Mouse (Mus musculus) splenic B cell, adult 2 months (primary cell): Measurements from ENCODE around the gene Qtrt1.

Experiments used
- DNase-seq: peaks from one replicate; pipeline ENCODE4 v3.0.0-alpha.2; 2011; ENCODE audit warnings: low read depth, low spot score
- H3K27me3 ChIP-seq: 2 replicates; pipeline ENCODE4 v1.6.1; 2012; ENCODE audit warnings: mild to moderate bottlenecking, low read length, moderate library complexity, mixed read lengths; ENCODE audit not compliant: control insufficient read depth, poor library complexity, insufficient read depth, severe bottlenecking
- H3K36me3 ChIP-seq: 2 replicates; pipeline ENCODE4 v1.6.1; 2012; ENCODE audit warnings: mild to moderate bottlenecking, low read length, moderate library complexity, mixed read lengths; ENCODE audit not compliant: control insufficient read depth, poor library complexity, insufficient read depth, severe bottlenecking

Gene Qtrt1

GRCm38 (mm10) chr9:21430724-21431123 lies 19.1 kb downstream of the Qtrt1 start:
- H3K27me3 ChIP-seq: no peaks in the 10 kb centered on the region
- DNase-seq: no peak
- H3K36me3 ChIP-seq: no peaks in the 10 kb centered on the region; the same call in 1 of the 2 replicates

DNA sequence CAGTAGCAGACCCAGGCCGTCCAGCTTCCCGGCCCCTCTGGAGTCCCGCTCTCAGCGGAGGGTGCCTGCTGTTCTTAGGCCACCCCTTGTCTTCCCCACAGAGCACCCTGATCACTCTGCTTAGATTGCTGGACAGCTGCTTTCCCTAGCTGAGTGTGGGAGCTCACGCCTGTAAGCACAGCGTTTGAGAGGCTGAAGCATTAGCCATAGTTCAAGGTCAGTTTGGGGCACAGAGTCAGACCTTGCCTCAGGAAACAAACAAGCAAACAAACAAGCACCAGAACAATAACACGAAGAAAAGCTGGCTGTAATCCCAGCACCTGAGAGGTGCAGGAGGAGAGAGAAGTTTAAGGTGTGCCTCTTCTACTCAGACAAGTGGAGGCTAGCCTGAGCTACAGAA lies 20.4 kb downstream of the Qtrt1 start:
- DNase-seq: no peak
- H3K27me3 ChIP-seq: no peaks in the 10 kb centered on the region
- H3K36me3 ChIP-seq: no peaks in the 10 kb centered on the region; the same call in 1 of the 2 replicates

DNA sequence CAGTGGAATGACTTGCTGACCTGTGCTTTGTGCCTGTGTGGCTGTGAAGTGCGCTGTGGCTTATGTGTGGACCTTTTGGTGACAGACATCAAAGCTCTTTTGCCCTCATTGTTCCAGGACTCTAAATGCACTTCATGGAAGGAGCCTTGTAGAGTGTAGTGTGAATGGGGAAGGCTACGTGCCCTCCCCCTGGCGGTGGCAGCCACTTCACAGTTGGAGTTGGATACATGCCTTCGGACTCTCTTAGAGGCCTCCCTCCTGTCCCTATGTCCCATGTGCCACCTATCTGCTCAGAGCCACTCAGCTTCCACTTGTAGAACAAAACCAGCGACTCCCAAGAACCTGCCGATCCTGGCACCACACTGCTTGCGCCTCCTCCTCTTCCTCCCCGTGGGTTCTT lies 22.1 kb downstream of the Qtrt1 start:
- no peaks in the 10 kb centered on the region for H3K27me3 ChIP-seq
- no peak for DNase-seq
- no peaks in the 10 kb centered on the region; the same call in 1 of the 2 replicates for H3K36me3 ChIP-seq

DNA sequence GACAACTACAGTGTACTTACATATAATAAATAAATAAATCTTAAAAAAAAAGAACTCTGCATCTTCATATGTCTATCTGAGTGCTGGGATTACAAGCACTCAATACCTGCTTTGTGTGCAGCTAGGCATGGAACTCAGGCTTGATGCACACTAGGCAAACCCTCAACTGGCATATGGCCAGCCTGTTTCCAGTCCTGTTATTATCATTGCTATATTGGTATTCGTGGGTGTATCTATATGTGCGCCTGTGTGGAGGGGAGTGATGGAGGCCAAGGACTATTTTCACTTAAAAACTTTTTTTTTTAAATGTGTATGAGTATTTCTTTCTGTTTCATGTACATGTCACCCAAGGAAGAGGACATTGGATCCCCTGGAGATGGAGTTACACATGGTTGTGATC lies 22.8 kb downstream of the Qtrt1 start:
- no peak for DNase-seq
- H3K36me3 ChIP-seq: no peaks in the 10 kb centered on the region
- no peaks in the 10 kb centered on the region for H3K27me3 ChIP-seq

DNA sequence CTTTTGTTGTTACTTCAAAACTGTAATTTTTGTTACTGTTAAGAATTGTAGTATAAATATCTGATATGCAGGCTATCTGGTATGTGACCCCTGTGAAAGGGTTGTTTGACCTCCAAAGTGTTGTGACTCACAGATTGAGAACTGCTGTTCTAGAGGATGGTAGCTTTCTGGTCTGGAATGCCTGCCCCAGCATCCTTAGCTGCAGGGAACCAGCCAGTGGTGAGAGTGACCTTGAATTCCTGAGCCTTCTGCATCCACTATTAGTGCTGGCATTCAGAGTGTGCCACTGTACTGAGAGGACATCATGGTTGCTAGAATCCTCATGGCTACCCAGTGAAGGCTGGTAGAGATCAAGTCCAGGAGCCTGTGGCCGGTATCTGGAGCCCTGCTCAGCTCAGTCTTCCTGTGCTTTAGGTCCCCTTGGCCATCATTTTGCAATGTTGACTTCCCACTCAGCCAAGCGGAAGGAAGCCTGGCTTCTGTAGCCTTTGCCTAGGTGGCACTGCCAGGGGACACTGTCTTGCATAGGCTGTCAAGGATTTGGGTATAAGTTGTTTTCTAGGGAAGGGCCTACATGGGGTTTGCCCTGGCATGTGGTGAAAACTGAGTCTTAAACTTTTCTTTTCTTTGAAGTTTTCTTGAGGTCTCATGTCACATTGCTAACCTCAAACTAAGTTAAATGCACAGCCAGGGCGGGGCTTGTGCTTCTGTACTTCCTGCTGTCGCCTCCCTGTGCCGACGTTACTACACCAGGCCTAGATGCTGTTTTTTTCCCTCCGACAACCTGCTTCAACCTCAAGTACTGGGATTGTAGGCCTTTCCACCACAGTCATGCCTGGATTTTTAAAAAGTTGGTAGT lies 24.4 kb downstream of the Qtrt1 start:
- H3K36me3 ChIP-seq: no peaks in the 10 kb centered on the region
- no peaks in the 10 kb centered on the region for H3K27me3 ChIP-seq
- peak; percentile 67 for DNase-seq

DNA sequence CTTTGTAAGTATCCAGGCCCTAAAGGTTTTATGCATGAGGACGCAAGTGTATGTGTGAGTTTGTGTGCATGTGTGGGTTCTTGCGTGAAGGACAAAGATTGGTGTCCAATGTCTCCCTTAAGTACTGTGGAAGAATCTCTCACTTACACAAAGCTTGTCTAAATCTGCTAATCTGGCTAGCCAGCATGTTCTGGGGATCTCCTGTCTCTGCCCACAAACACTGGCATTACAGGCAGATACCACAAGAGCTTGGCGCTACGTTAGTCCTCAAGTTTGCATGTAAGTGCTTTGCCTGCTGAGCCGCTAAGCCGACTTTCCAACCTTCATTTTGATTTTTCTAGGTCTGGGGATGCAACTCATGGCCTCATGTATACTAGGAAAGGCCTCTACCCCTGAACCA lies 25.9 kb downstream of the Qtrt1 start:
- Histone ChIP-seq H3K36me3 (no peaks in the 10 kb centered on the region), H3K27me3 (no peaks in the 10 kb centered on the region)
- DNase-seq: no peak

DNA sequence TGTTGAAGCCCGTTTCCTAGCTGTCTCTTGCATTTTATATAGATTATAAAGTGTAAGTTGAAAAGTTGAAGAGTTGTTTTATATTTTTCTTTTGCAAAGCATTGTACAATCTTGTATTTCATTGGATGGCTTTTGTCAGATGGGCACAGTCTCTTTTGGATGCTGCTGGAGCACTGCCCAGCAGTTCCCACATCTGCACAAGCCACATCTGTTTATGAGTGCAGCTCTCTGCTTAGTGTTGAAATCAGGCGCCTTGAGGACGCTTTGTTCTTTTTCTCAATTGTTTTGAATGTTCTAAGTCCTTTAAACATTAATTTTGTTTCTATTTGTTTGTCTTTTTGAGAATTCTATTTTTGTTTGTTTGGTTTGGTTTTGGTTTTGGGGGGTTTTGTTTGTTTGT lies 26.6 kb downstream of the Qtrt1 start:
- no peaks in the 10 kb centered on the region for H3K36me3 ChIP-seq
- no peaks in the 10 kb centered on the region for H3K27me3 ChIP-seq
- DNase-seq: no peak

DNA sequence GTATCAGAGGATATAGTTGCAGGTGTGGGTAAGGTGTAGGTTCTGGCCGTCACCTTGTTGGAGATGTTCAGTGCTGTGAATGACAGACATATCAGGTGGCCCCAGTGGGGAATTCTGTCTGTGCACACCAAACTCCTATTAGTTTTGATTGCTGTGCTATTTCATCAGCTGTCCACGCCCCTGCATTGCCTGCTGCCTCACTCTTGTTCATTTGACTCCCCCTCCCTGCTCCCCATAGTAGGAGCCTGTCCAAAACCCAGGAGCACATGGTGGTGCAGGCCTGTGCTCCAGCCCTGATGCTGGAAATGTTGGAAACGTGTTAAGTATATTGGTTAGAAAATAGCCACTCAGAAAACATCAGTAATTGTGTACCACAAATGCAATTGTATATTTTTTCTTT lies 27.8 kb downstream of the Qtrt1 start:
- Histone ChIP-seq H3K36me3 (no peaks in the 10 kb centered on the region), H3K27me3 (no peaks in the 10 kb centered on the region)
- no peak for DNase-seq

DNA sequence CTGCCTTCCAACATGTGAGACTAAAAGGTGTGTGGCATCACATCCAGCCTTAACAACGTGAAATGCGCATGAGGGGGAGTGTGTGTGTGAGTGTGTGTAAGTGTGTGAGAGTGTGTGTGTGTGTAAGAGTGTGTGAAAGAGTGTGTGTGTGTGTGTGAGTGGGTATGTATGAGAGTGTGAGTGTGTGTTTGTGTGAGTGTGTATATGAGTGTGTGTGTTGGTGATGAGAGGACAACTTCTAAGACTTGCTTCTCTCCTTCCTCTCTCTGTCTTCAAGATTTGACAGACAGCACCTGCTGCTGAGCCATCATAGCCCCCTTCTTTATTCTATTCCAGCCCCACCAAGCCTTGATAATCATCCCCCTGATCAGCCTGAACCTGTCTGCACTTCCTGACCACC lies 28.3 kb downstream of the Qtrt1 start:
- no peaks in the 10 kb centered on the region for H3K36me3 ChIP-seq
- DNase-seq: no peak
- no peaks in the 10 kb centered on the region for H3K27me3 ChIP-seq

GRCm38 (mm10) chr9:21440387-21440786 lies 28.8 kb downstream of the Qtrt1 start:
- no peak for DNase-seq
- Histone ChIP-seq H3K36me3 (no peaks in the 10 kb centered on the region), H3K27me3 (no peaks in the 10 kb centered on the region)

DNA sequence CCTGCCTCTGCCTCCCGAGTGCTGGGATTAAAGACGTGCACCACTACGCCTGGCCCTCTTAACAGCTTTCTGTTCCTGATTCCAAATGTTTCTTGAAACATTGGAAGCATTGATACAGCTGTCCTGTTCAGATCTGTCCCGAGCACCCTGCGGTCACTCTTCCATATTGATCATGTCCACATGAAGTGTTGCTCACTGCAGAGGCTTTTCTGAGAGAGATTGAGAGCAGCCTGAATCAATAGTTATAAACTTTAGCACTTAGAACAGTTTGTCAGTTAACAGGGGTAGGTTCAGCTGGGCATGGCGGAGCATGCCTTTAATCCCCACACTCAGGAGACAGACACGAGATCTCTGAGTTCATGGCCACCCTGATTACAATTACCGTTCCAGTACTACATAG lies 32.2 kb downstream of the Qtrt1 start:
- no peaks in the 10 kb centered on the region for H3K27me3 ChIP-seq
- no peaks in the 10 kb centered on the region; the same call in 1 of the 2 replicates for H3K36me3 ChIP-seq
- DNase-seq: no peak

GRCm38 (mm10) chr9:21444574-21444973 lies 32.9 kb downstream of the Qtrt1 start:
- Histone ChIP-seq H3K36me3 (no peaks in the 10 kb centered on the region; the same call in 1 of the 2 replicates), H3K27me3 (no peaks in the 10 kb centered on the region)
- DNase-seq: no peak

DNA sequence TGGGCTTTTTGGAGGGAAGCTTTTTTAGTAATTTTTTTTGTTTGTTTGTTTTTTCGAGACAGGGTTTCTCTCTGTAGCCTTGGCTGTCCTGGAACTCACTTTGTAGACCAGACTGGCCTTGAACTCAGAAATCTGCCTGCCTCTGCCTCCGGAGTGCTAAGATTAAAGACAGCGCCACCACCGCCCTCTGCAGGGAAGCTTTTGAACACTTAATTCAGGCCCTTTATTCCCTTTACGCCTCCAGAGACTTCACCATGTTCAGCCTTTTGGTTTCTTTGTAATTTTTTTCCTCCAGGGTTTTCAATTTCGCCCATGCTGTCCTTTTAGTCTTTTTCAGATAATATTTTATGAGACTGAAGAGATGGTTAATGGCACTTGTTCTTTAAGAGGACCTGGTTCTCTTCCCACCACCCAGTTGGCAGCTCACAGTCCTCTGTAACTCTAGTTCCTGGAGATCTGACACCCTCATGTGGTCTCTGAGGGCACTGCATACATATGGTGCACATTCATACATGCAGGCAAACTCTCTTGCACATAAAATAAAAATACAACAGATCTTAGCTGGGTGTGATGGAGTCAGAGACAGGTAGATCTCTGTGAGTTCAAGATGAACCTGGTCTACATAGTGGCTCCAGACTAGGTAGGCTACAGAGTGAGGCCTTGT lies 33.6 kb downstream of the Qtrt1 start:
- Histone ChIP-seq H3K36me3 (no peaks in the 10 kb centered on the region; the same call in 1 of the 2 replicates), H3K27me3 (no peaks in the 10 kb centered on the region)
- DNase-seq: no peak

DNA sequence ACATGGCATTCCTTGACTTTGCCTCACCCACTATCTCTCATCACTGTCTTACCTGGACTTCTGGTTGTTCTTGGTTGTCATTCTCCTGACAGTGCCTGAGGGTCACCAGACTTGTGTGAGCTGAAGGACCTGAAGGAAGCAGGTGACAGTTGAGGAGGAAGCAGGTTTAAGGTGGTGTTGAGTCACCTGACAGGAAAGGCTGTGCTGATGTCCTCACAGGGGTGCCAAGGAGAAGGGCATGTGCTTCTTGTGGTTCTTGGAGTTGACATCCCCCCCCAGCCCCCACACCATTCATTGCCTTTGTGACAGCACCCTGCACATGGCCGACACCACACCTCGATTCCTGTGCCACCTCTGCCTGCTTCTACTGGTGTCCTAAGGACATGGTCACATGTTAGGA lies 36.1 kb downstream of the Qtrt1 start:
- Histone ChIP-seq H3K27me3 (no peaks in the 10 kb centered on the region), H3K36me3 (no peaks in the 10 kb centered on the region; the same call in 1 of the 2 replicates)
- peak; percentile 23 for DNase-seq

GRCm38 (mm10) chr9:21449710-21450109 lies 38.1 kb downstream of the Qtrt1 start:
- no peaks in the 10 kb centered on the region; the same call in 1 of the 2 replicates for H3K36me3 ChIP-seq
- DNase-seq: no peak
- no peaks in the 10 kb centered on the region for H3K27me3 ChIP-seq
